Mouse (Mus musculus): ENCODE results near the gene Mab21l3. TPM values are rescaled to one million over a fixed set of nuclear protein-coding genes. Genes with fewer than 3 reads are reported as not detected.

The Mab21l3 gene
- polyA plus RNA-seq, 1 experiment from 2014 or later, result 0.09 TPM

DNA sequence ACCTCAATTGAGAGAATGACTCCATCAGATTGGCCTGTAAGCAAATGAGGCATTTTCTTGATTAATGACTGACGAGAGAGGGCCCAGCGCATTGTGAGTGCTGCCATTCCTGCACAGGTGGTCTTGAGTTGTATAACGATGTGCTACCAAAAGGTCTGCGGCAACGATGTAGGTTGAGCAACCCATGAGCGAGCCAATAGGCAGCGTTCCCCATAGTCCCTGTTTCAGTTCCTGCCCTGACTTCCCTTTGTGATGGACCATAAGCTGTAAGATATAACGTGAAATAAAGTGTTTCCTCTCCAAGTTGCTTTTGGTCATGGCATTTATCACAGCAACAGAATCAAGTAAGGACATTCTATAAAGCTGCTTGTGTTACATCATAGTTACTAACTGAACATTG is 73.0 kb downstream of the Mab21l3 start:
- peaks cover 1% of the 10 kb centered on the region for H3K4me1 ChIP-seq
- H3K9ac ChIP-seq (replicated peaks), result no peak overlapping the region
- no peak overlapping the region for H3K4me2 ChIP-seq
- no peaks in the 10 kb centered on the region for H3K27me3 ChIP-seq (replicated peaks)
- H3K9me3 ChIP-seq (replicated peaks), result no peaks in the 10 kb centered on the region
- H3K4me3 ChIP-seq (replicated peaks), result no peak overlapping the region
- no peak for ATAC-seq (ENCODE audit: low FRiP score)
- H3K36me3 ChIP-seq, result no peaks in the 10 kb centered on the region
- H3K27ac ChIP-seq (replicated peaks), result no peak overlapping the region
- 93% methylated on average over 8 of the region's 8 CpGs for WGBS

DNA sequence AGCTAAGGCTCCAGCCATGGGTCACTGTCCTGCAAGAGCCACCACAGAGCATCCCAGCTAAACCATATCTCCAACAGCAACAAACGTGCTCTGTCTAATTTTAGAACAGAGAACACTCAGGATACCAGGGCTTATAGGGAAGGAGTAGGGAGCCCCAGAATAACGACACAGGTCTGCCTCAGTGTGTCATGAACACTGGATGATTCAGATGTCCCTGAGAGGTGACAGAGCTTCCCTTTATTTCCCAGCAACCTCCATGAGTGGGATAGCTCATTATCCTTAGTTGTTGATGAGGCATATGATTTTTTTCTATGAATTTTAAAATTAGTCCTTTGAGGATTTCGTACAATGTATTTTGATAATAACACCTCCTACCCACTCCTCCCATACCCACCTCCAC is 78.2 kb downstream of the Mab21l3 start:
- Histone ChIP-seq H3K9me3 (replicated peaks) (no peaks in the 10 kb centered on the region; the same call in 1 of the 2 replicates), H3K4me1 (no peaks in the 10 kb centered on the region), H3K4me2 (no peak overlapping the region), H3K36me3 (no peaks in the 10 kb centered on the region), H3K27me3 (replicated peaks) (no peaks in the 10 kb centered on the region), H3K4me3 (replicated peaks) (no peak overlapping the region), H3K27ac (replicated peaks) (no peak overlapping the region), H3K9ac (replicated peaks) (no peak overlapping the region)
- WGBS, result 84% methylated on average over 3 of the region's 3 CpGs
- ATAC-seq (ENCODE audit: low FRiP score), result no peak

DNA sequence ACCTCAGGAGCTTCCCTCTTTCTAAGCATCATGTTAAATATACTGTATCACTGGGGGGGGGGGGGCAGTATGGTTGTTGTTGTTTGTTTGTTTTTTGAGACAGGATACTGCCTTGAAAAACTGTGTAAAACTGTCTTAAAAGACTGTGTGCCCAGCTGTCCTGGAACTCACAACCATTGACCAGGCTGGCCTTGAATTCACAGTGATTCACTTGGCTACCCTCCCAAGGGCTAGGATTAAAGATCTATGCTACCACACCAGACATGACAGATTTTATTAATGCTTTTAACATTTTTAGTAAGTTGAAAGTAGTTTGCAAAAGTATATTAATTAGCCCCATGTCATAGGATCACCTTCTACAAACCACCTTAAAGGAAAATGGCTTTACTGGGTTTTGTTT is 85.2 kb downstream of the Mab21l3 start:
- H3K27ac ChIP-seq (replicated peaks), result no peak overlapping the region
- no peak overlapping the region for H3K4me2 ChIP-seq
- no peak for ATAC-seq (ENCODE audit: low FRiP score)
- no peaks in the 10 kb centered on the region for H3K27me3 ChIP-seq (replicated peaks)
- H3K4me3 ChIP-seq (replicated peaks), result no peak overlapping the region
- H3K9me3 ChIP-seq (replicated peaks), result no peaks in the 10 kb centered on the region; the same call in 1 of the 2 replicates
- H3K9ac ChIP-seq (replicated peaks), result no peak overlapping the region
- no peaks in the 10 kb centered on the region for H3K4me1 ChIP-seq
- no peaks in the 10 kb centered on the region for H3K36me3 ChIP-seq

Other genes starting within 250 kb of the Mab21l3 start
- 77.2 and 88.7 TPM in 2 replicates for gene Atp1a1, start 244.3 kb downstream of the Mab21l3 start, polyA plus RNA-seq (2015; fragmentation: Nextera tagmentation; extraction: Ambion mirVana)
- gene Slc22a15, start 75.5 kb upstream of the Mab21l3 start, polyA plus RNA-seq (2015; fragmentation: Nextera tagmentation; extraction: Ambion mirVana), result 5.1 and 5.6 TPM in 2 replicates
- gene Nhlh2, start 161.1 kb upstream of the Mab21l3 start, polyA plus RNA-seq (2015; fragmentation: Nextera tagmentation; extraction: Ambion mirVana), result 14.9 and 19.2 TPM in 2 replicates
- gene Casq2, start 237.5 kb upstream of the Mab21l3 start, polyA plus RNA-seq (2015; fragmentation: Nextera tagmentation; extraction: Ambion mirVana), result 4.0 and 6.2 TPM in 2 replicates

All from neural tube, embryonic 15.5 days (tissue).